Mouse (Mus musculus): ENCODE data around the gene Banp. TPM values are rescaled to one million over a fixed set of nuclear protein-coding genes. Genes with fewer than 3 reads are reported as not detected.

The Banp gene
- total RNA-seq (2012; rRNA removed) = 53.8 and 67.8 TPM in 2 replicates

- Histone ChIP-seq H3K27ac (ENCODE audit: insufficient read depth, low read depth, low read length, poor library complexity, severe bottlenecking) (peak within 1 kb of the TSS; percentile 87), H3K9me3 (ENCODE audit: control insufficient read depth, insufficient read depth, low read depth, low read length) (no peaks in the 10 kb centered on the region), H3K4me3 (ENCODE audit: insufficient read depth in 1 of 2, low read depth in 1 of 2, low read length in 2 of 2, poor library complexity in 1 of 2, severe bottlenecking in 1 of 2) (peak within 1 kb of the TSS; percentile 65 to 94), H3K36me3 (ENCODE audit: control insufficient read depth, insufficient read depth, low read length, poor library complexity, severe bottlenecking) (peaks cover 9% of the 10 kb centered on the region), H3K4me1 (ENCODE audit: control insufficient read depth in 2 of 2, insufficient read depth in 2 of 2, low read length in 2 of 2, poor library complexity in 1 of 2) (peaks cover 0 to 28% of the 10 kb centered on the region in 2 experiments; a peak in 2 of 4 replicates), H3K9ac (ENCODE audit: insufficient read depth, low read depth, low read length, poor library complexity, severe bottlenecking) (peak within 1 kb of the TSS; percentile 98)
- no peak for DNase-seq (ENCODE audit: low read depth, low spot score)
- TF ChIP-seq ZNF384 (IDR thresholded peaks at IDR 0.05; ENCODE audit: low read depth, low read length) (peak; percentile 55; the same call in 1 of the 2 replicates), ZC3H11A (IDR thresholded peaks at IDR 0.05; ENCODE audit: borderline replicate concordance, low read depth, low read length) (no peak)
- in situ Hi-C loops (cut with MboI; ENCODE audit: low sequenced_read_pairs in 2 of 2, unreplicated experiment in 2 of 2) = no loop called here
These were observed at the start of gene Banp for GRCm38 (mm10) chr8:121949222-121949800. Banp (plus strand) TSS chr8:121949750.

- TF ChIP-seq CHD2 (IDR thresholded peaks at IDR 0.05; ENCODE audit: low read depth, low read length) = no peak
- TF ChIP-seq ZC3H11A (IDR thresholded peaks at IDR 0.05; ENCODE audit: borderline replicate concordance, low read depth, low read length) = no peak
- TF ChIP-seq MAFK (IDR thresholded peaks at IDR 0.05; ENCODE audit: insufficient read depth, low read depth, low read length) = no peak
- no peak for TF ChIP-seq ZNF384 (IDR thresholded peaks at IDR 0.05; ENCODE audit: low read depth, low read length)
- no peak for TF ChIP-seq HCFC1 (IDR thresholded peaks at IDR 0.05; ENCODE audit: borderline replicate concordance, insufficient read depth, low read length)
- Histone ChIP-seq H3K9ac (ENCODE audit: insufficient read depth, low read depth, low read length, poor library complexity, severe bottlenecking) (no peak overlapping the region), H3K27ac (ENCODE audit: insufficient read depth, low read depth, low read length, poor library complexity, severe bottlenecking) (no peak overlapping the region), H3K9me3 (ENCODE audit: control insufficient read depth, insufficient read depth, low read depth, low read length) (no peaks in the 10 kb centered on the region), H3K36me3 (ENCODE audit: control insufficient read depth, insufficient read depth, low read length, poor library complexity, severe bottlenecking) (peaks cover 47% of the 10 kb centered on the region), H3K4me3 (ENCODE audit: insufficient read depth in 1 of 2, low read depth in 1 of 2, low read length in 2 of 2, poor library complexity in 1 of 2, severe bottlenecking in 1 of 2) (no peak overlapping the region), H3K4me1 (ENCODE audit: control insufficient read depth in 2 of 2, insufficient read depth in 2 of 2, low read length in 2 of 2, poor library complexity in 1 of 2) (peaks cover 12 to 48% of the 10 kb centered on the region in 2 experiments; a peak in 3 of 4 replicates)
- in situ Hi-C loops (cut with MboI; ENCODE audit: low sequenced_read_pairs in 2 of 2, unreplicated experiment in 2 of 2) = no loop called here
- DNase-seq (ENCODE audit: low read depth, low spot score) = no peak
These were observed 47.9 kb upstream of the Banp start for GRCm38 (mm10) chr8:121901498-121902236.

GRCm38 (mm10) chr8:121903977-121904376, 45.6 kb upstream of the Banp start:
- in situ Hi-C loops (cut with MboI; ENCODE audit: low sequenced_read_pairs in 2 of 2, unreplicated experiment in 2 of 2) = no loop called here
- Histone ChIP-seq H3K27ac (ENCODE audit: insufficient read depth, low read depth, low read length, poor library complexity, severe bottlenecking) (no peak overlapping the region), H3K4me1 (ENCODE audit: control insufficient read depth in 2 of 2, insufficient read depth in 2 of 2, low read length in 2 of 2, poor library complexity in 1 of 2) (peaks cover 14 to 36% of the 10 kb centered on the region in 2 experiments; a peak in 3 of 4 replicates), H3K9ac (ENCODE audit: insufficient read depth, low read depth, low read length, poor library complexity, severe bottlenecking) (peak overlapping the region; percentile 24; the same call in 1 of the 2 replicates), H3K36me3 (ENCODE audit: control insufficient read depth, insufficient read depth, low read length, poor library complexity, severe bottlenecking) (peaks cover 36% of the 10 kb centered on the region), H3K9me3 (ENCODE audit: control insufficient read depth, insufficient read depth, low read depth, low read length) (no peaks in the 10 kb centered on the region), H3K4me3 (ENCODE audit: insufficient read depth in 1 of 2, low read depth in 1 of 2, low read length in 2 of 2, poor library complexity in 1 of 2, severe bottlenecking in 1 of 2) (no peak overlapping the region)
- TF ChIP-seq MAFK (IDR thresholded peaks at IDR 0.05; ENCODE audit: insufficient read depth, low read depth, low read length) (no peak), CHD2 (IDR thresholded peaks at IDR 0.05; ENCODE audit: low read depth, low read length) (no peak), ZC3H11A (IDR thresholded peaks at IDR 0.05; ENCODE audit: borderline replicate concordance, low read depth, low read length) (no peak), HCFC1 (IDR thresholded peaks at IDR 0.05; ENCODE audit: borderline replicate concordance, insufficient read depth, low read length) (no peak), ZNF384 (IDR thresholded peaks at IDR 0.05; ENCODE audit: low read depth, low read length) (no peak)
- DNase-seq (ENCODE audit: low read depth, low spot score) = no peak

- Histone ChIP-seq H3K9me3 (ENCODE audit: control insufficient read depth, insufficient read depth, low read depth, low read length) (no peaks in the 10 kb centered on the region), H3K9ac (ENCODE audit: insufficient read depth, low read depth, low read length, poor library complexity, severe bottlenecking) (peak overlapping the region; percentile 8), H3K36me3 (ENCODE audit: control insufficient read depth, insufficient read depth, low read length, poor library complexity, severe bottlenecking) (peaks cover 36% of the 10 kb centered on the region), H3K4me1 (ENCODE audit: control insufficient read depth in 2 of 2, insufficient read depth in 2 of 2, low read length in 2 of 2, poor library complexity in 1 of 2) (peaks cover 12 to 35% of the 10 kb centered on the region in 2 experiments; a peak in 3 of 4 replicates), H3K27ac (ENCODE audit: insufficient read depth, low read depth, low read length, poor library complexity, severe bottlenecking) (no peak overlapping the region), H3K4me3 (ENCODE audit: insufficient read depth in 1 of 2, low read depth in 1 of 2, low read length in 2 of 2, poor library complexity in 1 of 2, severe bottlenecking in 1 of 2) (peak overlapping the region; percentile 11 to 92)
- DNase-seq (ENCODE audit: low read depth, low spot score) = no peak
- TF ChIP-seq MAFK (IDR thresholded peaks at IDR 0.05; ENCODE audit: insufficient read depth, low read depth, low read length) = no peak
- TF ChIP-seq HCFC1 (IDR thresholded peaks at IDR 0.05; ENCODE audit: borderline replicate concordance, insufficient read depth, low read length) = no peak
- no peak for TF ChIP-seq ZNF384 (IDR thresholded peaks at IDR 0.05; ENCODE audit: low read depth, low read length)
- TF ChIP-seq CHD2 (IDR thresholded peaks at IDR 0.05; ENCODE audit: low read depth, low read length) = no peak
- TF ChIP-seq ZC3H11A (IDR thresholded peaks at IDR 0.05; ENCODE audit: borderline replicate concordance, low read depth, low read length) = no peak
- in situ Hi-C loops (cut with MboI; ENCODE audit: low sequenced_read_pairs in 2 of 2, unreplicated experiment in 2 of 2) = no loop called here
These were observed 44.6 kb upstream of the Banp start for GRCm38 (mm10) chr8:121904999-121905398.
